Mouse (Mus musculus) hindbrain, embryonic 11.5 days (tissue): ENCODE data around the gene Rrp7a. TPM values are rescaled to one million over a fixed set of nuclear protein-coding genes. Genes with fewer than 3 reads are reported as not detected.

Source experiments
- ATAC-seq: fragments of 200-750 bp; cut with Nextera tagmentation; 2 replicates; pipeline ENCODE4 v1.8.0; 2017; ENCODE audit warnings: mild to moderate bottlenecking, moderate TSS enrichment, moderate library complexity; ENCODE audit not compliant: low FRiP score
- DNase-seq: peaks from one replicate; pipeline ENCODE4 v3.0.0-alpha.2; 2015; ENCODE audit warnings: low spot score
- H3K27ac ChIP-seq: fragments of 300-500 bp; sonication (generic); 2 replicates; pipeline ENCODE4 v1.5.1; 2014; ENCODE audit warnings: mild to moderate bottlenecking, low read depth, low read length
- H3K27me3 ChIP-seq: fragments of 300-500 bp; sonication (generic); 2 replicates; pipeline ENCODE4 v1.6.1; 2014; ENCODE audit warnings: mild to moderate bottlenecking, low read length, moderate library complexity, mixed read lengths; ENCODE audit not compliant: control insufficient read depth, insufficient read depth
- H3K36me3 ChIP-seq: fragments of 300-500 bp; sonication (generic); 2 replicates; pipeline ENCODE4 v1.6.1; 2014; ENCODE audit warnings: mild to moderate bottlenecking, low read length, moderate library complexity, mixed read lengths; ENCODE audit not compliant: control insufficient read depth, insufficient read depth
- H3K4me1 ChIP-seq: fragments of 300-500 bp; sonication (generic); replicated peaks from 2 replicates; pipeline ENCODE4 v1.6.1; 2014; ENCODE audit warnings: low read length, mixed read lengths; ENCODE audit not compliant: control insufficient read depth, insufficient read depth
- H3K4me2 ChIP-seq: fragments of 300-500 bp; sonication (generic); replicated peaks from 2 replicates; pipeline ENCODE4 v1.6.1; 2014; ENCODE audit warnings: mild to moderate bottlenecking, low read depth, low read length
- H3K4me3 ChIP-seq: fragments of 300-500 bp; sonication (generic); 2 replicates; pipeline ENCODE4 v1.5.1; 2014; ENCODE audit warnings: low read depth, low read length
- H3K9ac ChIP-seq: fragments of 300-500 bp; sonication (generic); 2 replicates; pipeline ENCODE4 v1.6.1; 2014; ENCODE audit warnings: low read depth, low read length
- H3K9me3 ChIP-seq: fragments of 300-500 bp; sonication (generic); 2 replicates; pipeline ENCODE4 v1.6.1; 2016; ENCODE audit warnings: low read length; ENCODE audit not compliant: control insufficient read depth
- WGBS: fragments of 180-500 bp; shearing (Covaris S2); extraction: QIAGEN DNeasy Blood & Tissue Kit; methylation state at CpG from one replicate; pipeline ENCODE4 v1.1.7; 2014; 5-methylcytosine and 5-hydroxymethylcytosine counted together
- polyA plus RNA-seq: library from polyadenylated mRNA; unstranded; fragments of >200 nt; fragmentation: Nextera tagmentation; extraction: Ambion mirVana; gene quantifications from 2 replicates; pipeline ENCODE4 v1.2.1, GENCODE M21; 2014

Rrp7a gene
- polyA plus RNA-seq, 1 experiment from 2014 or later, result 54.6 TPM

DNA sequence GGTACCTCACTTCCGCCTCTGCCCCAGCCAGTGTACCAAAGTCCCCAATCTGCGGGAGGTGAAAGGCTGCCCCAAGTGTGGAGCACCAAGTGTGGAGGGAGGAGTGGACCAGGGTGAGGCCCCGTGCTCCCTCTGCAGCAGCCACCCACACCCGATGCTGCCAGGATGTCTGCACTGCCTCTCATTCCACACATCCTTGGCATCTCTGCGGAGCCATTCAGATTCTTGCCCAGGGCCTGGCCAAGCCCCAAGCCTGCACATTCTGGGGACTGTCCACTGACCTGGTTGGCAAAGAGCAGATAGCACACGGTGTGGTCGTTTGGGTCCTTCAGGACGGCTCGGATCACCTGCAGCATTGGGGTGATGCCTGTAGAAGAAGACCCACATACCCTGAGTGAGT is 37.2 kb upstream of the Rrp7a start:
- Histone ChIP-seq H3K27me3 (no peaks in the 10 kb centered on the region), H3K4me3 (no peak overlapping the region), H3K27ac (no peak overlapping the region), H3K9ac (no peak overlapping the region), H3K4me1 (0 out of 2 replicates have a peak, but pooled peaks cover 2% of the 10 kb centered on the region), H3K4me2 (no peak overlapping the region), H3K9me3 (no peaks in the 10 kb centered on the region), H3K36me3 (0 out of 2 replicates have a peak, but pooled peaks cover 9% of the 10 kb centered on the region)
- over 99% methylated on average over 9 of the region's 9 CpGs for WGBS
- ATAC-seq (no peak), DNase-seq (no peak)

GRCm38 (mm10) chr15:83158587-83159160 is 36.1 kb upstream of the Rrp7a start:
- Histone ChIP-seq H3K27me3 (no peaks in the 10 kb centered on the region), H3K36me3 (0 out of 2 replicates have a peak, but pooled peaks cover 9% of the 10 kb centered on the region), H3K9ac (no peak overlapping the region), H3K4me1 (0 out of 2 replicates have a peak, but pooled peaks cover 2% of the 10 kb centered on the region), H3K27ac (no peak overlapping the region), H3K9me3 (no peaks in the 10 kb centered on the region), H3K4me3 (no peak overlapping the region), H3K4me2 (no peak overlapping the region)
- 94% methylated on average over 7 of the region's 7 CpGs for WGBS
- DNase-seq (no peak), ATAC-seq (no peak)

GRCm38 (mm10) chr15:83157667-83158064 is 35.1 kb upstream of the Rrp7a start:
- Histone ChIP-seq H3K9me3 (no peaks in the 10 kb centered on the region), H3K4me3 (no peak overlapping the region), H3K36me3 (0 out of 2 replicates have a peak, but pooled peaks cover 9% of the 10 kb centered on the region), H3K9ac (no peak overlapping the region), H3K27ac (no peak overlapping the region), H3K27me3 (no peaks in the 10 kb centered on the region), H3K4me1 (0 out of 2 replicates have a peak, but pooled peaks cover 2% of the 10 kb centered on the region), H3K4me2 (no peak overlapping the region)
- ATAC-seq (no peak), DNase-seq (no peak)
- 98% methylated on average over 6 of the region's 6 CpGs for WGBS

DNA sequence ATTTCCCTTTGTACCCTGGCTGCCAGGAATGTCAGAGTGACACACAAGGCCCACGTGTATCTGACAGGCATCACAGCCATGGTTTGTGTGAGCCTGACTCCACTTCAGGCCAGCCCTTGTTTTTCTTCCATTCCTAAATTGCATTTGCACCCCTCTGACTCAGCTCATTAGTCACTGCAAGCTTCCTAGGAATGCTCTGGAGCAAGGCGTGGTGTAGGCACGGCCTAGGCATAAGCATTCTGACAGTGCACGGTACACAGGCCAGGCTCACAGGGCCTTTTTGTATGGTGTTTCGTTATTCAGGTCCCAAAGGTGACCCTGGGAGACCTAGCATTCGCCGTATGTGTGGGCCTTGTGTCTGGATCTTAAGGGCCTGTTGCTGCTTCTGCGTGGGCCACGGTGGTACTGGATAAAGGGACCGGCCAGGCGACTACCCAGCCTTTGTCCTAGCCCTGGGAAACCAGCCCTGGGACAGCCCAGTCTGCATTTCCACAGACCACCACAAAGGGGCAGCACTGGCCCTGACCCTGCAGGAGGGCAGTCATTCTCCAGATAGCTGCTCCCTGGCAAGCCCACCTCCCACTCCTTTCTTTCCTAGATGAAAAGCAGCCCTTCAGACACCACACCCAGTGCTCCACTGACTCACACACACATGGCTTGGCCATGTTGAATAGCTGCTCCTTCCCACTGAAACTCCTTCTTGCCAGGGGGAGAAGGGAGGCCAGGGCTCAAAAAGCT is 34.5 kb upstream of the Rrp7a start:
- no peak overlapping the region for H3K9ac ChIP-seq
- peak; percentile 70 for DNase-seq
- H3K27ac ChIP-seq, result no peak overlapping the region
- H3K36me3 ChIP-seq, result 0 out of 2 replicates have a peak, but pooled peaks cover 9% of the 10 kb centered on the region
- H3K4me2 ChIP-seq, result no peak overlapping the region
- no peak for ATAC-seq
- H3K9me3 ChIP-seq, result no peaks in the 10 kb centered on the region
- H3K4me1 ChIP-seq, result 0 out of 2 replicates have a peak, but pooled peaks cover 2% of the 10 kb centered on the region
- WGBS, result 76% methylated on average over 11 of the region's 11 CpGs
- no peaks in the 10 kb centered on the region for H3K27me3 ChIP-seq
- H3K4me3 ChIP-seq, result no peak overlapping the region

GRCm38 (mm10) chr15:83155672-83156419 is 33.2 kb upstream of the Rrp7a start:
- H3K9me3 ChIP-seq, result no peaks in the 10 kb centered on the region
- WGBS, result 83% methylated on average over 6 of the region's 6 CpGs
- no peaks in the 10 kb centered on the region for H3K27me3 ChIP-seq
- H3K4me2 ChIP-seq, result no peak overlapping the region
- DNase-seq, result no peak
- H3K4me3 ChIP-seq, result no peak overlapping the region
- H3K9ac ChIP-seq, result no peak overlapping the region
- H3K4me1 ChIP-seq, result no peaks in the 10 kb centered on the region
- H3K36me3 ChIP-seq, result 0 out of 2 replicates have a peak, but pooled peaks cover 9% of the 10 kb centered on the region
- H3K27ac ChIP-seq, result no peak overlapping the region
- ATAC-seq, result no peak

- Histone ChIP-seq H3K36me3 (0 out of 2 replicates have a peak, but pooled peaks cover 9% of the 10 kb centered on the region), H3K27me3 (no peaks in the 10 kb centered on the region), H3K27ac (no peak overlapping the region), H3K4me3 (no peak overlapping the region), H3K4me1 (no peaks in the 10 kb centered on the region), H3K9ac (no peak overlapping the region), H3K4me2 (no peak overlapping the region), H3K9me3 (no peaks in the 10 kb centered on the region)
- WGBS, result 92% methylated on average over 7 of the region's 7 CpGs
- ATAC-seq, result no peak
- DNase-seq, result no peak
Measured at GRCm38 (mm10) chr15:83154309-83154708, 31.7 kb upstream of the Rrp7a start.

DNA sequence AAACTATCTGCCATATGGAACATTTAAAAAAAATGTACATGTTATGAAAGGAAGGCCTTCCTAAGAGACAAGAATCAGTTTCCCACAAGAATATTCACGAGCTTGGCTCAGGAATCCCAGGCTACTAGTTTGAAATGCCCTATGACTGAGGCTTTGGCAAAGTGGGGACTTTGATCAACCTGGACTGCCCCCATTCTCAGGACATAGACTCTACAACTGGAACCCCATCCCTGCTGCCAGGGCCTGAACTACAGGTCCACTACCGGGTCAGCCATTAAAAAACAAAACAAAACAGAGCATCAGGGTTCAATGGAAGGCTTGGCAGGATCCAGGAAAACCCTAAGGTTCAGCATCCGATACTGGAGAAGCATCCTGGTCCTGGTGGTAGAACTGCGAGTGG is 28.1 kb upstream of the Rrp7a start:
- Histone ChIP-seq H3K27ac (no peak overlapping the region), H3K27me3 (no peaks in the 10 kb centered on the region), H3K36me3 (no peaks in the 10 kb centered on the region; the same call in 1 of the 2 replicates), H3K4me2 (no peak overlapping the region), H3K4me3 (no peak overlapping the region), H3K9me3 (no peaks in the 10 kb centered on the region), H3K9ac (no peak overlapping the region), H3K4me1 (no peaks in the 10 kb centered on the region)
- WGBS, result 90% methylated on average over 4 of the region's 4 CpGs
- ATAC-seq (no peak), DNase-seq (no peak)

DNA sequence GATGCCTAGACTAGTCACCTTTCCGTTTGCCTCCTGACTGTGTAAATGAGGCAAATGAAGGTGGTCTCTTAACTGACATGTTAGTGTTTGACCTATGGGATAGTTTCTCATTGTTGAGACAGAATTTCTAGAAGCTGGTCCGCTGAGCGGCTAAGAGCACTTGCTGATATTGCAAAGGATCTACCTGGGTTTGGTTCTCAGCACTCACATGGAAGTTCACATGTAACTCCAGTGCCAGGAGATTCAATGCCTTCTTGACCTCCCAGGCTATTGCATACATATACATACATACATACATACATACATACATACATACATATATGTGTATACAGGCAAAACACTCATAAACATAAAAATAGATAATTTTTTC is 27.5 kb upstream of the Rrp7a start:
- no peaks in the 10 kb centered on the region for H3K9me3 ChIP-seq
- no peaks in the 10 kb centered on the region for H3K4me1 ChIP-seq
- WGBS, result 31% methylated on average over 3 of the region's 3 CpGs
- peak overlapping the region; percentile 26 for H3K4me2 ChIP-seq
- ATAC-seq (no peak), DNase-seq (no peak)
- H3K27ac ChIP-seq, result peak overlapping the region; percentile 94
- no peak overlapping the region for H3K9ac ChIP-seq
- H3K36me3 ChIP-seq, result no peaks in the 10 kb centered on the region; the same call in 1 of the 2 replicates
- H3K27me3 ChIP-seq, result no peaks in the 10 kb centered on the region
- no peak overlapping the region for H3K4me3 ChIP-seq
